Mouse (Mus musculus) hindbrain, embryonic 13.5 days (tissue): ENCODE results near the gene Fcho1. TPM values are rescaled to one million over a fixed set of nuclear protein-coding genes. Genes with fewer than 3 reads are reported as not detected.
"Not testable (repeated sequence)": the region's sequence is repeated elsewhere in the genome, so short reads cannot be mapped to it uniquely, and the experiment has no call there.

Source experiments
- ATAC-seq: fragments of 200-750 bp; cut with Nextera tagmentation; 2 replicates; pipeline ENCODE4 v1.8.0; 2017; ENCODE audit warnings: moderate TSS enrichment; ENCODE audit not compliant: low FRiP score
- H3K27ac ChIP-seq: fragments of 300-500 bp; sonication (generic); 2 replicates; pipeline ENCODE4 v1.5.1; 2015; ENCODE audit warnings: inconsistent platforms, mild to moderate bottlenecking, moderate library complexity
- H3K27me3 ChIP-seq: fragments of 300-500 bp; sonication (generic); 2 replicates; pipeline ENCODE4 v1.6.1; 2015; ENCODE audit warnings: mild to moderate bottlenecking, inconsistent platforms
- H3K36me3 ChIP-seq: fragments of 300-500 bp; sonication (generic); 2 replicates; pipeline ENCODE4 v1.6.1; 2015; ENCODE audit warnings: mild to moderate bottlenecking, inconsistent platforms
- H3K4me1 ChIP-seq: fragments of 300-500 bp; sonication (generic); replicated peaks from 2 replicates; pipeline ENCODE4 v1.6.1; 2015; ENCODE audit warnings: inconsistent platforms
- H3K4me2 ChIP-seq: fragments of 300-500 bp; sonication (generic); 2 replicates; pipeline ENCODE4 v1.6.1; 2015; ENCODE audit warnings: inconsistent platforms, mild to moderate bottlenecking, moderate library complexity
- H3K4me3 ChIP-seq: fragments of 300-500 bp; sonication (generic); 2 replicates; pipeline ENCODE4 v1.5.1; 2015; ENCODE audit warnings: mild to moderate bottlenecking, inconsistent platforms
- H3K9ac ChIP-seq: fragments of 300-500 bp; sonication (generic); 2 replicates; pipeline ENCODE4 v1.6.1; 2015; ENCODE audit warnings: mild to moderate bottlenecking, inconsistent platforms
- H3K9me3 ChIP-seq: fragments of 300-500 bp; sonication (generic); 2 replicates; pipeline ENCODE4 v1.6.1; 2016; ENCODE audit warnings: inconsistent platforms
- WGBS: fragments of 180-500 bp; shearing (Covaris S2); methylation state at CpG from one replicate; pipeline ENCODE4 v1.1.7; 2015; 5-methylcytosine and 5-hydroxymethylcytosine counted together
- polyA plus RNA-seq: library from polyadenylated mRNA; unstranded; fragments of >200 nt; fragmentation: Nextera tagmentation; extraction: Ambion mirVana; gene quantifications from 2 replicates; pipeline ENCODE4 v1.2.1, GENCODE M21; 2015

Fcho1 gene
- polyA plus RNA-seq, 1 experiment from 2014 or later = 62.2 TPM

- H3K36me3 ChIP-seq, H3K9ac ChIP-seq, H3K4me1 ChIP-seq, ATAC-seq, H3K9me3 ChIP-seq, H3K4me3 ChIP-seq, H3K27ac ChIP-seq, H3K4me2 ChIP-seq: not testable (repeated sequence)
- H3K27me3 ChIP-seq = 0 out of 2 replicates have a peak, but pooled peaks cover 11% of the 10 kb centered on the region
Observed at GRCm38 (mm10) chr8:71738316-71738715, 12.8 kb upstream of the Fcho1 start.

- peaks cover 10% of the 10 kb centered on the region for H3K4me1 ChIP-seq
- H3K27ac ChIP-seq = no peak overlapping the region
- H3K36me3 ChIP-seq = no peaks in the 10 kb centered on the region
- 59% methylated on average over 3 of the region's 3 CpGs for WGBS
- H3K4me2 ChIP-seq = no peak overlapping the region
- H3K27me3 ChIP-seq = peaks cover 9% of the 10 kb centered on the region; the same call in 1 of the 2 replicates
- ATAC-seq = no peak
- H3K9ac ChIP-seq = no peak overlapping the region
- no peak overlapping the region for H3K4me3 ChIP-seq
- H3K9me3 ChIP-seq = no peaks in the 10 kb centered on the region
Observed at GRCm38 (mm10) chr8:71731652-71732230, 6.2 kb upstream of the Fcho1 start.

GRCm38 (mm10) chr8:71728826-71729620 lies 3.5 kb upstream of the Fcho1 start:
- 4% methylated on average over 14 of the region's 16 CpGs for WGBS
- H3K9me3 ChIP-seq = no peaks in the 10 kb centered on the region
- H3K4me3 ChIP-seq = peak overlapping the region; percentile 39
- peak overlapping the region; percentile 65 for H3K4me2 ChIP-seq
- H3K27ac ChIP-seq = peak overlapping the region; percentile 89
- no peaks in the 10 kb centered on the region for H3K36me3 ChIP-seq
- H3K27me3 ChIP-seq = peaks cover 9% of the 10 kb centered on the region; the same call in 1 of the 2 replicates
- H3K4me1 ChIP-seq = peaks cover 27% of the 10 kb centered on the region
- ATAC-seq = no peak
- peak overlapping the region; percentile 71 for H3K9ac ChIP-seq

- Histone ChIP-seq H3K4me2 (peak overlapping the region; percentile 65), H3K9ac (peak overlapping the region; percentile 71), H3K9me3 (no peaks in the 10 kb centered on the region), H3K4me3 (peak overlapping the region; percentile 39), H3K4me1 (peaks cover 33% of the 10 kb centered on the region), H3K27ac (peak overlapping the region; percentile 89), H3K27me3 (peaks cover 9% of the 10 kb centered on the region; the same call in 1 of the 2 replicates), H3K36me3 (no peaks in the 10 kb centered on the region)
- WGBS = 7% methylated on average over 20 of the region's 21 CpGs
- peak; percentile 55 for ATAC-seq
Observed at GRCm38 (mm10) chr8:71728240-71728785, 2.8 kb upstream of the Fcho1 start.

GRCm38 (mm10) chr8:71724389-71724788 lies 1.1 kb downstream of the Fcho1 start:
- no peak for ATAC-seq
- no peaks in the 10 kb centered on the region for H3K9me3 ChIP-seq
- no peak overlapping the region for H3K27ac ChIP-seq
- H3K9ac ChIP-seq = peak overlapping the region; percentile 91
- no peaks in the 10 kb centered on the region for H3K36me3 ChIP-seq
- H3K27me3 ChIP-seq = no peaks in the 10 kb centered on the region
- WGBS = 69% methylated on average over 4 of the region's 4 CpGs
- H3K4me3 ChIP-seq = peak overlapping the region; percentile 77
- peak overlapping the region; percentile 82 for H3K4me2 ChIP-seq
- H3K4me1 ChIP-seq = peaks cover 71% of the 10 kb centered on the region

- Histone ChIP-seq H3K4me1 (peaks cover 75% of the 10 kb centered on the region), H3K4me2 (no peak overlapping the region), H3K36me3 (peaks cover 3% of the 10 kb centered on the region), H3K4me3 (no peak overlapping the region), H3K9me3 (no peaks in the 10 kb centered on the region), H3K9ac (no peak overlapping the region), H3K27ac (no peak overlapping the region), H3K27me3 (no peaks in the 10 kb centered on the region)
- WGBS = 64% methylated on average over 14 of the region's 14 CpGs
- ATAC-seq = no peak
Observed at GRCm38 (mm10) chr8:71723047-71723551, 2.4 kb downstream of the Fcho1 start.

- ATAC-seq = peak; percentile 82
- WGBS = 25% methylated on average over 7 of the region's 7 CpGs
- H3K9ac ChIP-seq = peak overlapping the region; percentile 43; the same call in 1 of the 2 replicates
- H3K27me3 ChIP-seq = no peaks in the 10 kb centered on the region
- peak overlapping the region; percentile 89 for H3K27ac ChIP-seq
- H3K4me1 ChIP-seq = peaks cover 73% of the 10 kb centered on the region
- no peaks in the 10 kb centered on the region for H3K9me3 ChIP-seq
- H3K4me2 ChIP-seq = peak overlapping the region; percentile 34
- H3K36me3 ChIP-seq = peaks cover 32% of the 10 kb centered on the region
- H3K4me3 ChIP-seq = 0 out of 2 replicates have a peak overlapping the region, but pooled peaks have one; percentile 10
Observed at GRCm38 (mm10) chr8:71719928-71720457, 5.5 kb downstream of the Fcho1 start.

- H3K9me3 ChIP-seq = no peaks in the 10 kb centered on the region
- H3K4me2 ChIP-seq = 0 out of 2 replicates have a peak overlapping the region, but pooled peaks have one; percentile 34
- H3K4me1 ChIP-seq = peaks cover 65% of the 10 kb centered on the region
- no peaks in the 10 kb centered on the region for H3K27me3 ChIP-seq
- H3K27ac ChIP-seq = peak overlapping the region; percentile 89
- peaks cover 39% of the 10 kb centered on the region for H3K36me3 ChIP-seq
- H3K9ac ChIP-seq = peak overlapping the region; percentile 43; the same call in 1 of the 2 replicates
- peak; percentile 16 for ATAC-seq
- 46% methylated on average over 4 of the region's 4 CpGs for WGBS
- no peak overlapping the region for H3K4me3 ChIP-seq
Observed at GRCm38 (mm10) chr8:71719218-71719617, 6.3 kb downstream of the Fcho1 start.

GRCm38 (mm10) chr8:71718252-71718651 lies 7.3 kb downstream of the Fcho1 start:
- Histone ChIP-seq H3K4me1 (peaks cover 56% of the 10 kb centered on the region), H3K4me2 (no peak overlapping the region), H3K4me3 (no peak overlapping the region), H3K27me3 (no peaks in the 10 kb centered on the region), H3K9me3 (no peaks in the 10 kb centered on the region), H3K36me3 (peaks cover 47% of the 10 kb centered on the region), H3K9ac (no peak overlapping the region), H3K27ac (peak overlapping the region; percentile 89; the same call in 1 of the 2 replicates)
- WGBS = 23% methylated on average over 3 of the region's 3 CpGs
- no peak for ATAC-seq

- H3K4me2 ChIP-seq = no peak overlapping the region
- H3K4me1 ChIP-seq = peaks cover 45% of the 10 kb centered on the region
- no peak overlapping the region for H3K4me3 ChIP-seq
- H3K36me3 ChIP-seq = peaks cover 59% of the 10 kb centered on the region
- no peaks in the 10 kb centered on the region for H3K27me3 ChIP-seq
- no peak overlapping the region for H3K27ac ChIP-seq
- 93% methylated on average over 12 of the region's 12 CpGs for WGBS
- ATAC-seq = no peak
- no peak overlapping the region for H3K9ac ChIP-seq
- H3K9me3 ChIP-seq = no peaks in the 10 kb centered on the region
Observed at GRCm38 (mm10) chr8:71717096-71717495, 8.4 kb downstream of the Fcho1 start.

- Histone ChIP-seq H3K27me3 (no peaks in the 10 kb centered on the region), H3K36me3 (peaks cover 63% of the 10 kb centered on the region), H3K27ac (no peak overlapping the region), H3K4me1 (peaks cover 40% of the 10 kb centered on the region), H3K9me3 (no peaks in the 10 kb centered on the region), H3K9ac (no peak overlapping the region), H3K4me2 (no peak overlapping the region), H3K4me3 (no peak overlapping the region)
- WGBS = 86% methylated on average over 13 of the region's 13 CpGs
- no peak for ATAC-seq
Observed at GRCm38 (mm10) chr8:71716561-71717053, 8.9 kb downstream of the Fcho1 start.

GRCm38 (mm10) chr8:71715531-71715930 lies 10.0 kb downstream of the Fcho1 start:
- H3K27me3 ChIP-seq = no peaks in the 10 kb centered on the region
- no peaks in the 10 kb centered on the region for H3K9me3 ChIP-seq
- H3K4me1 ChIP-seq = peaks cover 29% of the 10 kb centered on the region
- no peak for ATAC-seq
- H3K36me3 ChIP-seq = peaks cover 72% of the 10 kb centered on the region
- H3K27ac ChIP-seq = no peak overlapping the region
- 56% methylated on average over 8 of the region's 8 CpGs for WGBS
- H3K4me2 ChIP-seq = no peak overlapping the region
- no peak overlapping the region for H3K4me3 ChIP-seq
- no peak overlapping the region for H3K9ac ChIP-seq
